Mouse (Mus musculus): ENCODE results near the gene Dohh.

Dohh gene

DNA sequence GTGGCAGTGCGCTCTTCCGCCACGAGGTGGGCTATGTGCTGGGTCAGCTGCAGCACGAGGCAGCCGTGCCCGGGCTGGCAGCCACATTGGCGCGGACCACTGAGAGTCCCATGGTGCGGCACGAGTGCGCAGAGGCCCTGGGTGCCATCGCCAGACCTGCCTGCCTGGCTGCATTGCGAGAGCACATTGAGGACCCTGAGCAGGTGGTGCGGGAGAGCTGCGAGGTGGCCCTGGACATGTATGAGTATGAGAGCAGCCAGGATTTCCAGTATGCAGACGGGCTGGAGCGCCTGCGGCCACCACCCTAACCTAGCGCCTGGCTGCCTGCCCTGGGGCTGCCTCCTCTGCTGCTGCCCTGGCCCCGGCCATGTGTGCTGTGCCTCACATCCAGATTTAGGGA lies 3.5 kb downstream of the Dohh start:
- DNase-seq: no peak

DNA sequence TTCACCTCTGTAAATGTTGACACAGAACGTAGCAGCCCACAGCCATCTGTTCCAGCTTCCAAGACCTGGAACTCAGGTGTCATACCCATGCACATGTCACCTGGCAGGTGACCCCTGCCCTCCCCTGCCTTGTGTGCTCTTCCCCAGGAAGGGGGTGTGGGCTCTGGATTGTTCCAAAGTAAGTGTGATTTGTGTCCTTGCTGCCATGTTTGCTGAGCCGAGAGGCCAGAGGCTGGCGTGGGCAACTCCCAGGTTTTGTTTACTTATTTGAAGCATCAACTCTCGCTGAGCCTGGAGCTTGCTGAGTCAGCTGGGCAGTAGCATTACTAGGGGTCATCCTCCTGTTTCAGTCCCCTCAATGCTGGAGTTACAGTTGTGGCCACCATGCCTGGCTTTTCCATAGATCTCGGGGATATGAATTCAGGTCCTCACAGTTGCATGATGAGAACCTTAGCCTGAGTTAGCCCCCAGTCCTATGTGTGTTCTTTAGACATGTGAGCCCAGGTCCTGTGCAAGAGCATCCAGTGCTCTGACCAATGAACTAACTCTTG lies 4.4 kb downstream of the Dohh start, which contains the start of gene Gm48552:
Gene Gm48552, plus strand, starts transcription at position 501 of the 551 bp plus-strand sequence.
- DNase-seq: no peak

DNA sequence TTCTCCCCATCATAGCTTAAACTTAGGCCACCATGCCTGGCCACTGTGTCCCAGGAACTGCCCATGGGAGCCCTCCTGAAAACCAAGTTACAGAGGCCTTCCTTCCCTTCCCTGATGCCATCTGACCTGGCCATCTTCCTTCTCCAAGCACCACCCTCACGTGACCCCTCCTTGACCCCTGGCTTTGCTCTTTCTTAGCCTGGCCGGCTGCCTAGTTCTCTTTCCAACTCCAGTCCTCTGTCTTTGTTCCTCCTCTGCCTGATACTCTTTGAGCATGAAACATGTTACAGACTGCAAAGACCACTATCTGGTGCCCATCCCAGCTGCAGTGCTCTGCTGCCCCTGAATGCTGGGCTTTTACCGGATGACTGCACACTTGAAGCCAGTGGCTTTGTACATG lies 5.1 kb downstream of the Dohh start:
- no peak for DNase-seq

DNA sequence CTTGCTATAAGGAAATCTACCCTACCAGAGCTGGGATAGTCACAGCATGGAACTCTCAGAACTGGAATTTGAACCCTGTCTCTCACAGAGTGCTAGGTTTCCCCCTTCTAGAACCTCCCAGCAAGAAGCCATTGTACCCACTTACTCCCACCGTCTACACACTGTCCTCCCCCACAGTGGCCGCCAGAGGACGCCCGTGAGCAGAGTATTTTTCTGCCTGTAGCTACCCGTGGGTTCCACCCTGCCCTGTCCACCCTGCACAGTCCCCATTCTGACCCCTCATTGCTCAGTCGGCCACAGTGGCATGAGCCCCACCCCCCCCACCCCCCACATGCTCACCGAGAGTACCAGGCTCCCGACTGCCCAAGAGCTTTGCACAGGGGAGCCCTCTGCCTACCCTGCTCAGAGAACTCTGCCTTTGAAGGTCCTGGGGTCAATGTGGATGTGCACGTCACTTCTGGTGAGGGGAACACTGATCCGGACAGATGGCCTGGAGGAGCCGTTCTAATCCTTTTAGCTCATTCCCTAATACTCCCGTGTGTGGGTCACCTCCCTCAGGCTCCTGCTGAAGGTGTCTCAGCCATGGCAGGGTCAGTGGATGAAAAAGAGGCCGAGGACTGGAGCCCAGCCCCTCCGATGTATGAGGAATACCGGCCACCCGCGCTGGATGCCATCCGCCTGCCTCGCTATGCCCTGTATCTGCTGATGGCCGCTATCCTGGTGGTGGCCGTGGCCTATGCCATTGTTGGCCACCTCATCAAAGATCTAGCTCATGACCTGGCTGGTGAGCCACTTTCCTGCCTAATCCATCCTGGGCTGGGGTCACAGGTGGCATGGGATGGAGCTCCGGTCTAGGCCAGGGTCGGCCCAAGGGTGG lies 5.8 kb downstream of the Dohh start:
- DNase-seq: peak; percentile 76

DNA sequence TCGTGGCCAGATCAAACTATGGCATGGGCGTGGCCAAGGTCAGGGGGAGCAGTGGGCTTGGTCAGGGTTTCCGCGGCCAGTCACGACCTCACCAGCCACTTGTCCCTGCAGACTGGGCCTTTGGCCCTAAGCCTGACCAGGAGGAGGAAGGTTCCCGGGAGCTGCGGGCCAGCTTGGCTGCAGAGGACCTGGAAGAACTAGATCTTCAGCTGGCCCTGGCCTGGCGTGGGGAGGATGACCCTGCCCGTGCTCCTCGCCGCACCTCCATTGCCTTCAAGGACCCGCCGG lies 6.4 kb downstream of the Dohh start:
- DNase-seq: no peak

DNA sequence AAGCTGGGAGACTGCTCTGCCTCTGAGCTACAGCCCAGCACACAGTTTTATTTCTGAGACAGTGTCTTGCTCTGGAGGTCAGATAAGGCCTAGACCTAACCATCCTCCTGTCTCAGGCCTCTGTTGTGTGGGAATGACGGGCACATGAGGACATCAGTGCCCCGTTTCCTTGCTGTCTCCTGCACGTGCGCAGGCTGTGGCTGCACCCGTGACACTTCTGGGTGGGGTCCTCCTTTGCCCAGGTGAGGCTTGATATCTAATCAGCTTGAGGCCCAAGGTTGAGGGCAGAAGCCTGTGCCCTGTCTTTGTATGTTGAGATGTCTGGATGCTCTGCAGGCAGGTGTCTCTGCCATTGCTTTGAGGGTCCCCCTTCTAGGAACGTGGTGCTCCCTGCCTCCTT lies 8.0 kb downstream of the Dohh start:
- DNase-seq: no peak

DNA sequence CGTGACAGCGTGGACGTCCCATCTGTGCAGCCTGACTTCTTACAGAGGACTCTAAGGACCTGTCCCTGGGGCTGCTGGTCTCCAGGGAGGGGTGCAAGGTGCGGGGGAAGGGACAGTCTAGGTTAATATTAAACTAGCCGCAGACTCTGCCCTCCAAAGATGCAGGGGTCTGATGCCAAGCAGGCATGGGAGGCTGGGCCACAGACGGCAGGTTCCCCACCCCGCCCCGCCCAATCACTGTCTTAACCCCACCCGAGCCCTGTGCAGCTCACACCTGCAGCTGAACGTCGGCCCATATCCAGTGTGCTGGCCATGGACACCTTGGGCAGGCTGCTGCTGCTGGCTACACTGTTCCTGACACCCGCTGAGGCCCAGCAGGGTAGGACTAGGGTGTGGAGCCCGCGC lies 8.6 kb downstream of the Dohh start, which contains the start of gene Smim24:
Gene Smim24, plus strand, starts transcription at position 271 of the 405 bp plus-strand sequence.
- peak; percentile 33 for DNase-seq

DNA sequence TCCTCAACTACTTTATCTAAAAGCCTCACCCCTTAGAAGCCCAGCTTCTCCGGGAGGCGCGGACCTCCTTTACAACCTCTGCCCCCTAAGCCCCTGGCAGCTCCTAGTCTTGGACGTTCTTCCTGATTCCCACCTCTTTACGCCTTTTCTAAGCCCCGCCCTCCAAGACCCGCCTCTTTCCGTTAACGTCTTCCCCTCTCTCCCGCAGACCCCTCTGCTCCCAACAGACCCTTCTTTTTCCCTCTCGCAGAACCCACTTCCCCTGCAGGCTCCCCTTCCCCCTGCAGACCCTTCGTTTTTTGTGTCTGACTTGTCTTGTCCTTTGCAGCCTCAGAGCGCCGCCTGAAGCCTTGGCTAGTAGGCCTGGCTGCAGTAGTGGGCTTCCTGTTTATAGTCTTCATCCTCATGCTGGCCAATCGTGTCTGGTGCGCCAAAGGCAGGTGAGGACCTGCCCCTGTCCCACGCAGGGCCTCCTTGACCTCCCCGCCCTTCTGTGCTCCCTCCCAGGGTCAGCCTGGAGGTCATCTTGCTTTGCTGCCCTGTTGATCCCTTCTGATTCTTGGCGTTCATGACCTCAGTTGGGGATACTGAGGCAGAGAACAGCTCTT lies 9.3 kb downstream of the Dohh start:
- peak; percentile 79 for DNase-seq

DNA sequence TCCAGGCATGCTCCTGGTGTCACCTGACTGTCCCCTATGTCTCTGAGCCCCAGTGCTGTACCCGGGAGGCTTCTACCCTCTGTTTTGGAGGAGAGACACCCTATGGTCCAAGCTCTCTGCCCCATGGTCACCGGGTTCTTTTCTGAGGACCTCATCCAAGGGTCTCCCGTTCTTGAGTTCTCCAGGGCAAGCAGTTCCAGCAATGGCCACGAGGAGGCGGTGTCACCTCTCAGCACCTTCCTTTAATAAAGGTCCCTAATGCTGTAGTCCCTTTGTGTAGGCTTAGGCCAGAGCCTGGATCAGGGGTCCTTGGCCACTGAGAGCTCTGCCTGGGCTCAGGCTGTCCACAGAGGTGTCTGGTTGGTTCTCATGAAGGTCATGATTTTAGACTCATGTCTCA lies 10.9 kb downstream of the Dohh start:
- DNase-seq: peak; percentile 74

DNA sequence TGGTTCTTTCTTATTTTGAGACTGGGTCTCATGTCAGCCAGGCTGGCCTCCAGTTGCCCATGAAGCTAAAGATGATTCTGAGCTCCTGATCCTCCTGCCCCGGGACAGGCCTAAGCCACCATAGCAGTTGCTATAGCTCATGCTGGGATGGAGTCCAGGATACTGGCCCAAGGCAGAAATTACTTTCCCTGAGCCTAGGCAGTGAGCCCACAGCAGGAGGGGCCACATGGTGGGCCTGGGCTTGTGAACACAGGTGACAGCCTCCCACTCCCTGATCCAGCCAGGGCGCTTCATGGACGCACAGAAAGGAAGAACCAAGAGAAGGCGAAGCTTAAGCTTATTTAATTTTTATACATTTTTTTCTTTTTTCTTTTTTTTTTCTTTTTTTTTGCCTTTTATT lies 11.6 kb downstream of the Dohh start:
- no peak for DNase-seq

DNA sequence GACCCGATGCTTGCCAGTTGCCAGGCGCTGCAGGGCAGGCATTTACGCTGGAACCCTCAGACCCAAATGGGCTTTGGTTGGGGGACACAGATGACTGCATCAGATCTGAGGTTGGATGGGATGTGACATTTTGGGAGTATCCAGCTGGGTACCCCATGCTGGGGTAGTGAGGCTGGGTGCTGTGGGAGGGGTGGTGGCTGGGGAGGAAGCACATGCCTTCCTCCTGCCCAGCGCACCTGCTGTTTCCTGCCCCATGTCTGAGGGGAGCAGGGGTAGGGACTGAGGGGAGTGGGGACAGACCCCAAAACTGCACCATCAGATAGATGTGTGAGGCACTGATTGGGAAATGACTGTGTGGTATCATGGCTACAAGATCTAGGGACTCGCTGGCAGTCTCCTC lies 12.5 kb downstream of the Dohh start:
- peak; percentile 59 for DNase-seq

DNA sequence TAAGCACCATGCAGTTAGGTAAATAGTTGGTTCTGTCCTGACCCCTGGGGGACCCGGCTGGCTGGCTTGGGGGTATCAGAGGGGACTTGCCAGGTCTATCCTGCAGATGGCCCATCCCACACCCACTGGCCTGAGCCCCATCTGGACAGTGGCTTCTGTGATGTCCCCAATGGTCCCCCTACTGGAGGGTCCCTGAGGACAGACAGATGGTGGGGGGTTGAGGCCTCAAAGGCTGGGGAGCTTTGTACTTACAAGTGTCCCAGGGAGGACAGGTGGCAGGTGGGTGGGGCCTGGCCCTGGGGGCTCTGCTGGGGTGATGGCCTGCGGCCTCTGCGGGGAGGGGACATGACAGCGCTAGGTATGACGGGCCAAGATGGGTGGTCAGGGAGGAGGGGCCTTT lies 15.1 kb downstream of the Dohh start:
- no peak for DNase-seq

DNA sequence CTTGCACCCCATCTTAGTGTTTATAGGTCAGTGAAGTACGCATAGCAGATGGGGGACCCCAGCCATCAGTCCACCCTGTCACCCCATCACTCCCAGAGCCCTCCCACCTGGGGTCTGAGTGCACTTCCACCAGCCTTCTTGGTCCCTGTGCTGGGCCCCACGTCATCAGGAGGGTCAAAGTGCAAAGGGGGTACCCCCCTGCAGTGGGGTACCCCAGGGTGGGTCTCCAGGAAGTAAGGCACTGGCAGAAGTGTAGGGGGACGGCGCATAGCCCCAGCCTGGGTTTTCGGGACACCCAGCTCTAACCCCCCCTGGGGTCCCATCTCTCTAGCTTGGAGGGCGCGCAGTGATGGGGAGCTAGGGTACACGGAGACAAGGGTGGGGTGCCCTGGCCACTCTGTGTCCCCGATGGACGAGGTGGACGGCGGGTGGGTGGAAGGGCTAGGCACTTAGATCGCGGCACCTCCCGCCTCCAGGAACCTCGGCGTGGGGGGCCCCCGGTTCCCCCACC lies 15.6 kb downstream of the Dohh start:
- DNase-seq: no peak

DNA sequence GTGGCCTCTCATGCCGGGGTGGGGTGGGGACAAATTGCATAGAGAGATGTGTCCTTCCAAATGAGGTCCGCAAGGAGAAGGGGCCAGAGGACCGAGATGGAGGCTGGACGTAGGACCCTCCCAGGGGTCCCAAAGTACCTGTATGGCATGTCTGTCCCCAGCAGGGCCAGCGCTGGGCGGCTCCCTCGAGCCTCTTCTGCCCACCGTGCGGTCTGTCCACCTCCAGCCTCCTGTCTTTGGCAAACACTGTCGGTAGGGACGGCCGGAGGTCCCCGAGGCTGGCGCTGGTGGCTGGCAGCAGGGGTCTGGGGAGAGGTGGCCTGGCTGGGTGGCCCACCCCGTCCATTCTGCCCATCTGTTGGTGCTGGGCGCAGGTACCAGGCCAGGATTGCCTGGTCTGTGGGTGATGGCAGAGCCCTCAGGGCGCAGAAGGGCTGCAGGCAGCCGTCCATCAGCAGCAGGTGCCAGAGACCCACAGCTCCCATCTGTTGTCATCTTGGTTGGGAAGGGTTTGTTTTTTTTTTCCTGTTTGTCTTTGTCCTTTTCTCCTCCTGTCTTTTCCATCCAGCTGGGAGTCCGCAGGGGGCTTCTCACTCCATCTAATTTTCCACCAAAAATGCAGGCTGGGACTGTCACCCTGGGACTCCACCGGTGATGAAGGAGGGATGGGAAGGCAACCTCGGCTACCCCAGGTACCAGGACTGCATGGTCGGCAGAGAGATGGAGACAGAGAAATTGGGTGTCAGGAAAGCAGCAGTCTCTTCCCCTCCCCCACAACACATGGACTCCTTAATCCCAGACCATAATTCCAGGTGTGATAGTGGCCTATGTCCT lies 16.4 kb downstream of the Dohh start:
- DNase-seq: no peak

DNA sequence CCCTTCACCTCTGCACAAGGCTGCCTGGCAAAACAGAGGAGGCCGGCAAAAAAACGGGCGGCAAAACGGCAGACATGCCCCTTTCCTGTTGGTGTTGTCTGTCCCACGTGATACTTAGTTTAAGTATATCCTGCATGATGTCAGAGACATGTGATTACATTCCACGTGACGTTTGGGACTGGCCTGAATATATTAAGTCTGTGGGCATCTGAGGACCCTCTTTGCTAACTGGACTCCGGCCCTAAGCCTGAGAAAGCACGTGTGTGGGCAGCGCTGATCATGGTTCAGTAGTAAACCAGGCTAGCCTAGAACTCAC lies 16.9 kb downstream of the Dohh start:
- DNase-seq: no peak

DNA sequence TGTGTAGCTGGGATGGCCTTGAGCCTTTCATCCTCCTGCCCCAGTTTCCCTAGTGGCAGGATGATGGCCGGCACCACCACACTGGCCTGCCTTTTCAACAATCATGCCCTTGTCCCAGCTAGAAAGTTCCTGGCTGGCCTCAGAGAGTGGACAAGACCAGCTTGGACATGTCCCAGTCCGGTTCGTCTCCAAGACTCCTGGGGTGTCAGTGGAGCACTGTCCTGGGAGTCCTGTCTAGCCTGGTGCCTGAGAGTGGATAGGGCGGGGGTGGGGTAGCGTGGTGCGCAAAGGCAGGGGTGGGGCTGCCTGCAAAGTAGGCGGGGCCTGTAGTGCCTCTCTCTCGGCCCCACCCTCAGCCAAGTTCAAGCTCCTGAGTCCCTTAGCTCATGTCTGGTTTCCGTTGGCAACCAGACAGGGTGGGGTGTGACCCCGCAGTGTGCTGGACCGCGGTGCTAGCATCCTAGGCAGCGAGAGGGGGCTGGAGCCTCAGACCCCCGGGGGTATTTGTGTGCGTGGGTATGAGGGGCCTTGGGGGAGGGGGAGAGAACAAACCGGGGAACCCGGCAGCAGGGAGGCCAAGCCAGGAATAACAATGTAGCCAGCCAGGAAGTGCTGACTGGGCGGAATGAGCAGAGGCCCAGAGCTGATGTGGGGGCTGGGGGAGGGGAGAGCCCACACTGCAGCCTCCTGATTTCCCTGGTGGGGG lies 17.4 kb downstream of the Dohh start:
- DNase-seq: peak; percentile 39

DNA sequence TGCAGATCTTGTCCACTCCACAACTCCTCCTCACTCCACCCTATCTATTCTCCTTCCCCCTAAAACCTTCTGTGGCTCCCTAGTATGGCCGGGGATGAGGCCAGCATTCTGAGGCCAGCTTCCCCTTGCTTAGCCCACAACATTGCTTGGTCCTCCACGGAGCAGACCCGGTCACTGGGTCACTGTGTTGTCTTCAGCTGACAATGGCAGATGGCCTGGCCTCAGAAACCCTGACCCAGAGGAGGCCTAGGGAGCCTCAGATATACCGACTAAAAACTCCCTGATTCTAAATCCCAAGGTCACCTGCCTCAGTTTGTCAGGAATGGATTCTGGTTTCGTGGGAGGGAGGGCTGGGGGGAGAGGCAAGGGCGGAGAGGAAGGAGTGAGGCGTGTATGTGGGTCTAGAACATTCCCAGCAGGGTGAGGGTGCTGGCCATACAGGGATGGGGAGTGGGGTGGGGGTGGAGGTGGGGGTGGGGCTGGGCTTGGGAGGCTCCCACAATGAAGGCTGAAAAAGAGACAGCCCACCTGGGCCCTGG lies 18.1 kb downstream of the Dohh start:
- DNase-seq: no peak

DNA sequence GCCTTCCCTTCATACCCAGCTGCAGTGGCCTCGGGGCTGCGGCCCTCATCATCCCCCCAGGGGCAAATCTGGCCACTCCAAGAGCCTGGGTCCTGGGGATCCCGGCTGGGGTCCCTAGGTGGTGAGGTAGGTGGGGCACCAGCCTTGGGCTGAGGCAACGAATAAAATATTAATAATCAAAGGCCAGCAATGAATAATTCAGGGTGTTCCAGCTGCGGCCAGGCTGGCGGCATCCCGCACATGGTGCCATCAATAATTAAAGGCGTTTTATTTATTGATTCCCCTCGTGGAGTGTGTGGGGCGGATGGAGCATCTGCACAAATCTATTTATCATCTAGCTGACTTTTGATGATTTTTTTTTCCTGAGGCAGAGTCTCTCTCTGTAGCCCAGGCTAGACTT lies 19.3 kb downstream of the Dohh start:
- DNase-seq: no peak

DNA sequence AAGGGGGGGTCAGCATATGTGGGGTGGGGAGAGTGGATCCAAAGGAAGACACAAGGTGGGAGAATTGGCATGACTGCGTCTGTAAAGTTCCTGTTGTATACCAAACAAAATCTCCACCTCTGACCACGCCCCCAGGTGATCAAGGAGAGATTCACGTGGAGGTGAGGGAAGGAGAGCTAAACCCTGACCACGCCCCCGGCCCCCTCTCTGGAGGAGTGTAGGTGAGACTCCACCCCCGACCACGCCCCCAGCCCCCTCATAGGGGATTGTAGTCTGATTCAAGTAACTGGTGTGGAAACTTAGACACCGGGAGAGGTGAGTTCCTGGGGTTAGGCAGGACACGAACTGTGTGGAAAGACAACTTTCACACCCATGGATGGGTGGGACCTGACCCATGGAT lies 19.9 kb downstream of the Dohh start:
- no peak for DNase-seq

DNA sequence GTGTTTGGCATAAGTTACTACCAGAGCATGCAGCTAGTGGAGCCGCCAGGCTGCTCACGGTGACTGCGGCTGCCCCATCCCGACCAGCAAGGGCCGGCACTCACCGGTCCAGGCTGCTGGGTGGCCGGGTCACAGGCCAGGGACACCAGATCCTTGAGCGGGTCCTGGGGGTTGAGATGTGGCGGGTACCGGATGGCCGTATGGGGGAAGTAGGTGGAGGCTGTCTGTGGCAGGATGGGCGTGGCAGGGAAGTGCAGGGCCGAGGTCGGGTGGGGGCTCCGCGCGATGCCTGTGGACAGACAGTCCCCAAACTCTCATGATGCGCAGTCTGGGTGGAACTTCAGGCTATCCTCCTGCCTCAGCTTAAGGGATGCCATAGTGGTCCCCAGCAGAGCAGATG lies 20.5 kb downstream of the Dohh start:
- DNase-seq: no peak

DNA sequence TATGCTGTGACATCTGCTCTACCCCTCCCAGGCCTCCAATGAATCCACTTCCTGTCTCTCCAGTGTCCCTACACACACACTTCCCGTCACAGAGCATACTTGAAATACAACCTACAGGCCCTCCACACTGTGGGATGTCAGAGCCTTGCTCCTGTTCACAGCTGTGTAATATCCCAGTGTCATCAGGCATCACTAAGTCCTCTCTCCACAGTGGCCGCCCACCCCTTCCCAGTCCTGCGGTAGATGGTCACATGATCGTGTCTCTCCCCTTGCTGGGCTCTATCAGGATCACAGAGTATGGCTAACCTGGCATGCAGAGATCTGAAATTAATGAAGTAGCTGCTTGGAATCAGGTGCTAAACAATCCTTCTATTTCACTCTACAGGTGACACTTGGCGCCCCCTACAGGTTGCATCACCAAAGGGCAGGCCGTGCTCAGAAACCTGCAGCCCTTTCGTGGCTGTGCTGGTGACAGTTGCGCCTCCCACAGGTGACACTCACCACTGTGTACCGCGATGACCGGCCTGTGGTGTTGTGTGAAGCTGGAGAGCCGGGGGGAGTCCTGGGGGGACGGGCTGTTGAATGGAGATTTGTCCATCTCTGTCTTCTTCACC lies 21.5 kb downstream of the Dohh start:
- peak; percentile 79 for DNase-seq

All from thymus, postnatal 14 days (tissue).